Mouse (Mus musculus) kidney, embryonic 16.5 days (tissue): ENCODE results near the gene Dcdc2c. TPM values are rescaled to one million over a fixed set of nuclear protein-coding genes. Genes with fewer than 3 reads are reported as not detected.

ENCODE experiments used
- ATAC-seq: fragments of 200-750 bp; cut with Nextera tagmentation; 2 replicates; pipeline ENCODE4 v1.8.0; 2017; ENCODE audit warnings: moderate TSS enrichment; ENCODE audit not compliant: low FRiP score, low TSS enrichment
- H3K27ac ChIP-seq: fragments of 300-500 bp; sonication (generic); 2 replicates; pipeline ENCODE4 v1.5.1; 2014; ENCODE audit warnings: low read length
- H3K27me3 ChIP-seq: fragments of 300-500 bp; sonication (generic); 2 replicates; pipeline ENCODE4 v1.6.1; 2014; ENCODE audit warnings: low read length, control low read depth, mixed read lengths; ENCODE audit not compliant: insufficient read depth
- H3K36me3 ChIP-seq: fragments of 300-500 bp; sonication (generic); 2 replicates; pipeline ENCODE4 v1.6.1; 2014; ENCODE audit warnings: low read length, control low read depth, mixed read lengths; ENCODE audit not compliant: insufficient read depth
- H3K4me1 ChIP-seq: fragments of 300-500 bp; sonication (generic); 2 replicates; pipeline ENCODE4 v1.6.1; 2014; ENCODE audit warnings: low read length, control low read depth, mixed read lengths; ENCODE audit not compliant: insufficient read depth
- H3K4me2 ChIP-seq: fragments of 300-500 bp; sonication (generic); replicated peaks from 2 replicates; pipeline ENCODE4 v1.6.1; 2014; ENCODE audit warnings: low read depth, low read length
- H3K4me3 ChIP-seq: fragments of 300-500 bp; sonication (generic); 2 replicates; pipeline ENCODE4 v1.5.1; 2014; ENCODE audit warnings: mild to moderate bottlenecking, low read length
- H3K9ac ChIP-seq: fragments of 300-500 bp; sonication (generic); replicated peaks from 2 replicates; pipeline ENCODE4 v1.6.1; 2014; ENCODE audit warnings: low read length
- H3K9me3 ChIP-seq: fragments of 300-500 bp; sonication (generic); 2 replicates; pipeline ENCODE4 v1.6.1; 2016; ENCODE audit warnings: low read length, control low read depth
- WGBS: fragments of 180-500 bp; shearing (Covaris S2); extraction: QIAGEN DNeasy Blood & Tissue Kit; methylation state at CpG from one replicate; pipeline ENCODE4 v1.1.7; 2014; 5-methylcytosine and 5-hydroxymethylcytosine counted together
- polyA plus RNA-seq: library from polyadenylated mRNA; unstranded; fragments of >200 nt; fragmentation: Nextera tagmentation; extraction: Ambion mirVana; gene quantifications from 2 replicates; pipeline ENCODE4 v1.2.1, GENCODE M21; 2015

Dcdc2c gene
- polyA plus RNA-seq, 1 experiment from 2014 or later: 0.10 TPM

GRCm38 (mm10) chr12:28579132-28579531, 26.9 kb upstream of the Dcdc2c start:
- WGBS: 34% methylated on average over 4 of the region's 4 CpGs
- Histone ChIP-seq H3K4me2 (no peak overlapping the region), H3K27me3 (no peaks in the 10 kb centered on the region), H3K4me1 (no peaks in the 10 kb centered on the region), H3K27ac (no peak overlapping the region), H3K9ac (no peak overlapping the region), H3K4me3 (no peak overlapping the region), H3K36me3 (no peaks in the 10 kb centered on the region), H3K9me3 (no peaks in the 10 kb centered on the region)
- ATAC-seq: no peak

- H3K4me2 ChIP-seq: no peak overlapping the region
- H3K9ac ChIP-seq: no peak overlapping the region
- 89% methylated on average over 3 of the region's 3 CpGs for WGBS
- no peaks in the 10 kb centered on the region for H3K9me3 ChIP-seq
- no peaks in the 10 kb centered on the region for H3K27me3 ChIP-seq
- H3K4me1 ChIP-seq: no peaks in the 10 kb centered on the region
- no peaks in the 10 kb centered on the region for H3K36me3 ChIP-seq
- no peak overlapping the region for H3K4me3 ChIP-seq
- ATAC-seq: no peak
- no peak overlapping the region for H3K27ac ChIP-seq
Measured at GRCm38 (mm10) chr12:28578147-28578546, 25.9 kb upstream of the Dcdc2c start.

GRCm38 (mm10) chr12:28575366-28576070, 23.3 kb upstream of the Dcdc2c start:
- H3K27ac ChIP-seq: no peak overlapping the region
- H3K9me3 ChIP-seq: no peaks in the 10 kb centered on the region
- H3K9ac ChIP-seq: no peak overlapping the region
- WGBS: 68% methylated on average over 6 of the region's 6 CpGs
- no peaks in the 10 kb centered on the region for H3K27me3 ChIP-seq
- no peak; the same call in 1 of the 2 replicates for ATAC-seq
- H3K4me1 ChIP-seq: no peaks in the 10 kb centered on the region
- H3K4me3 ChIP-seq: no peak overlapping the region
- H3K4me2 ChIP-seq: no peak overlapping the region
- no peaks in the 10 kb centered on the region for H3K36me3 ChIP-seq

GRCm38 (mm10) chr12:28572241-28572640, 20.0 kb upstream of the Dcdc2c start:
- Histone ChIP-seq H3K4me3 (no peak overlapping the region), H3K4me2 (no peak overlapping the region), H3K4me1 (no peaks in the 10 kb centered on the region), H3K36me3 (no peaks in the 10 kb centered on the region), H3K27ac (no peak overlapping the region), H3K9me3 (no peaks in the 10 kb centered on the region), H3K9ac (no peak overlapping the region), H3K27me3 (no peaks in the 10 kb centered on the region)
- 86% methylated on average over 2 of the region's 2 CpGs for WGBS
- no peak for ATAC-seq

GRCm38 (mm10) chr12:28551775-28552174, 424 bp downstream of the Dcdc2c start:
- H3K4me3 ChIP-seq: no peak overlapping the region
- WGBS: 39% methylated on average over 17 of the region's 18 CpGs
- peak overlapping the region; percentile 27; the same call in 1 of the 2 replicates for H3K4me2 ChIP-seq
- 0 out of 2 replicates have a peak, but pooled peaks cover 3% of the 10 kb centered on the region for H3K4me1 ChIP-seq
- no peaks in the 10 kb centered on the region for H3K36me3 ChIP-seq
- no peaks in the 10 kb centered on the region for H3K9me3 ChIP-seq
- H3K27ac ChIP-seq: no peak overlapping the region
- no peak overlapping the region for H3K9ac ChIP-seq
- peak; percentile 67 for ATAC-seq
- no peaks in the 10 kb centered on the region for H3K27me3 ChIP-seq

GRCm38 (mm10) chr12:28548887-28549286, 3.3 kb downstream of the Dcdc2c start:
- Histone ChIP-seq H3K4me1 (0 out of 2 replicates have a peak, but pooled peaks cover 3% of the 10 kb centered on the region), H3K4me2 (no peak overlapping the region), H3K9ac (no peak overlapping the region), H3K36me3 (no peaks in the 10 kb centered on the region), H3K27me3 (no peaks in the 10 kb centered on the region), H3K27ac (no peak overlapping the region), H3K9me3 (no peaks in the 10 kb centered on the region), H3K4me3 (no peak overlapping the region)
- 49% methylated on average over 4 of the region's 4 CpGs for WGBS
- ATAC-seq: no peak

- no peak for ATAC-seq
Measured at GRCm38 (mm10) chr12:28514264-28514775, 37.9 kb downstream of the Dcdc2c start.

GRCm38 (mm10) chr12:28509699-28510280, 42.4 kb downstream of the Dcdc2c start:
- no peaks in the 10 kb centered on the region for H3K27me3 ChIP-seq
- no peak overlapping the region for H3K9ac ChIP-seq
- no peaks in the 10 kb centered on the region for H3K36me3 ChIP-seq
- 32% methylated on average over 5 of the region's 5 CpGs for WGBS
- no peak overlapping the region for H3K4me3 ChIP-seq
- H3K27ac ChIP-seq: no peak overlapping the region
- H3K4me2 ChIP-seq: no peak overlapping the region
- no peaks in the 10 kb centered on the region for H3K4me1 ChIP-seq
- no peaks in the 10 kb centered on the region for H3K9me3 ChIP-seq
- no peak for ATAC-seq

More at GRCm38 (mm10) chr12:28514264-28514775, 37.9 kb downstream of the Dcdc2c start:
- Histone ChIP-seq H3K36me3 (no peaks in the 10 kb centered on the region), H3K27ac (no peak overlapping the region), H3K27me3 (no peaks in the 10 kb centered on the region), H3K4me2 (no peak overlapping the region), H3K9ac (no peak overlapping the region), H3K4me1 (no peaks in the 10 kb centered on the region), H3K4me3 (no peak overlapping the region), H3K9me3 (no peaks in the 10 kb centered on the region)
- 39% methylated on average over 1 of the region's 1 CpGs for WGBS

- no peak for ATAC-seq
- Histone ChIP-seq H3K9ac (no peak overlapping the region), H3K9me3 (no peaks in the 10 kb centered on the region), H3K27me3 (no peaks in the 10 kb centered on the region), H3K36me3 (no peaks in the 10 kb centered on the region), H3K4me1 (no peaks in the 10 kb centered on the region), H3K4me2 (no peak overlapping the region), H3K27ac (no peak overlapping the region), H3K4me3 (no peak overlapping the region)
- 91% methylated on average over 5 of the region's 5 CpGs for WGBS
Measured at GRCm38 (mm10) chr12:28494289-28494688, 57.9 kb downstream of the Dcdc2c start.
